Mouse (Mus musculus): ENCODE data around the gene Myo3a. TPM values are rescaled to one million over a fixed set of nuclear protein-coding genes. Genes with fewer than 3 reads are reported as not detected.
A peak's percentile ranks its signal among the peaks of the same experiment; 100 is the strongest.

Myo3a gene
- polyA plus RNA-seq, 1 experiment from 2014 or later, result not detected

- Histone ChIP-seq H3K4me3 (ENCODE audit: low read depth, low read length) (no peak overlapping the region), H3K27ac (ENCODE audit: low read depth, low read length) (no peak overlapping the region), H3K4me2 (no peak overlapping the region), H3K27me3 (replicated peaks; ENCODE audit: control insufficient read depth, insufficient read depth, low read length) (peaks cover 80% of the 10 kb centered on the region), H3K9me3 (ENCODE audit: control insufficient read depth, low read length) (no peaks in the 10 kb centered on the region), H3K4me1 (replicated peaks; ENCODE audit: control insufficient read depth, insufficient read depth, low read length) (no peaks in the 10 kb centered on the region; the same call in 1 of the 2 replicates), H3K9ac (ENCODE audit: low read depth, low read length) (no peak overlapping the region), H3K36me3 (ENCODE audit: control insufficient read depth, insufficient read depth, low read length) (no peaks in the 10 kb centered on the region)
- DNase-seq (ENCODE audit: low spot score) (no peak), ATAC-seq (replicated peaks; ENCODE audit: low FRiP score) (no peak)
- WGBS, result 8% methylated on average over 27 of the region's 27 CpGs
These were observed 397.1 kb downstream of the Myo3a start for GRCm38 (mm10) chr2:22624188-22624975.

- H3K9me3 ChIP-seq (ENCODE audit: control insufficient read depth, low read length), result no peaks in the 10 kb centered on the region
- WGBS, result 24% methylated on average over 16 of the region's 16 CpGs
- H3K27me3 ChIP-seq (replicated peaks; ENCODE audit: control insufficient read depth, insufficient read depth, low read length), result peaks cover 72% of the 10 kb centered on the region
- H3K36me3 ChIP-seq (ENCODE audit: control insufficient read depth, insufficient read depth, low read length), result no peaks in the 10 kb centered on the region
- no peaks in the 10 kb centered on the region; the same call in 1 of the 2 replicates for H3K4me1 ChIP-seq (replicated peaks; ENCODE audit: control insufficient read depth, insufficient read depth, low read length)
- H3K4me2 ChIP-seq, result no peak overlapping the region
- DNase-seq (ENCODE audit: low spot score) (no peak), ATAC-seq (replicated peaks; ENCODE audit: low FRiP score) (no peak)
- no peak overlapping the region for H3K27ac ChIP-seq (ENCODE audit: low read depth, low read length)
- no peak overlapping the region for H3K9ac ChIP-seq (ENCODE audit: low read depth, low read length)
- H3K4me3 ChIP-seq (ENCODE audit: low read depth, low read length), result no peak overlapping the region
These were observed 398.0 kb downstream of the Myo3a start for GRCm38 (mm10) chr2:22625096-22625960.

DNA sequence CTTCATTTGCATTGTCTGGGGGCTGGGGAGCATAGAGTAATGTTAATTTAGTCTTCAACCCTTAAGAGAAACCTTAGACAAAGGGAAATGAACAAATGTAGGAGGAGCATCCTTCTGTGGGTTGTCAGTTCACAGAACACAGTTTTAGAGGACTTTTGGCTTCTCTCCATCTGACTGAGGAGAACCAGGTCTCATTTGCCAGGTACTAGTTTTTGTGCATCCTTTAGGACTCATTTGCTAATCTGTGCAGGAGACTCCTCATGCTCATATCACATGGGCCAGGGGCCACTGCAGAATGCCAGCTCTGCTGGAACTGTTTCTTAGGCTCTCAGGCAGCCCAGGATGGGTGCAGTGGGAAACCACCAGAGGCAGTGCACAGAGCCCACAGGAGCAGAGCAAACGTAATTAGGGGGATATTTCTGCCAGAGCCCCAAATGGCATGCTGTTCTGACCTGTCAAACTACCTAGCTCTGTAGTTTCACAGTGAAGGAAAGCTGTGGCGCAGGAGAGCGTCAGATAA lies 399.9 kb downstream of the Myo3a start:
- no peak overlapping the region for H3K4me2 ChIP-seq
- H3K36me3 ChIP-seq (ENCODE audit: control insufficient read depth, insufficient read depth, low read length), result no peaks in the 10 kb centered on the region
- no peak overlapping the region for H3K9ac ChIP-seq (ENCODE audit: low read depth, low read length)
- ATAC-seq (replicated peaks; ENCODE audit: low FRiP score) (no peak), DNase-seq (ENCODE audit: low spot score) (no peak)
- H3K27ac ChIP-seq (ENCODE audit: low read depth, low read length), result no peak overlapping the region
- H3K9me3 ChIP-seq (ENCODE audit: control insufficient read depth, low read length), result no peaks in the 10 kb centered on the region
- peaks cover 53% of the 10 kb centered on the region for H3K27me3 ChIP-seq (replicated peaks; ENCODE audit: control insufficient read depth, insufficient read depth, low read length)
- H3K4me3 ChIP-seq (ENCODE audit: low read depth, low read length), result no peak overlapping the region
- no peaks in the 10 kb centered on the region; the same call in 1 of the 2 replicates for H3K4me1 ChIP-seq (replicated peaks; ENCODE audit: control insufficient read depth, insufficient read depth, low read length)
- 40% methylated on average over 3 of the region's 3 CpGs for WGBS

GRCm38 (mm10) chr2:22627819-22628432 lies 400.6 kb downstream of the Myo3a start:
- ATAC-seq (replicated peaks; ENCODE audit: low FRiP score) (peak; percentile 86), DNase-seq (ENCODE audit: low spot score) (no peak)
- WGBS, result 34% methylated on average over 5 of the region's 5 CpGs
- H3K4me3 ChIP-seq (ENCODE audit: low read depth, low read length), result no peak overlapping the region
- no peak overlapping the region for H3K27ac ChIP-seq (ENCODE audit: low read depth, low read length)
- no peak overlapping the region for H3K4me2 ChIP-seq
- H3K9me3 ChIP-seq (ENCODE audit: control insufficient read depth, low read length), result no peaks in the 10 kb centered on the region
- H3K36me3 ChIP-seq (ENCODE audit: control insufficient read depth, insufficient read depth, low read length), result no peaks in the 10 kb centered on the region
- peaks cover 46% of the 10 kb centered on the region for H3K27me3 ChIP-seq (replicated peaks; ENCODE audit: control insufficient read depth, insufficient read depth, low read length)
- no peaks in the 10 kb centered on the region; the same call in 1 of the 2 replicates for H3K4me1 ChIP-seq (replicated peaks; ENCODE audit: control insufficient read depth, insufficient read depth, low read length)
- no peak overlapping the region for H3K9ac ChIP-seq (ENCODE audit: low read depth, low read length)

DNA sequence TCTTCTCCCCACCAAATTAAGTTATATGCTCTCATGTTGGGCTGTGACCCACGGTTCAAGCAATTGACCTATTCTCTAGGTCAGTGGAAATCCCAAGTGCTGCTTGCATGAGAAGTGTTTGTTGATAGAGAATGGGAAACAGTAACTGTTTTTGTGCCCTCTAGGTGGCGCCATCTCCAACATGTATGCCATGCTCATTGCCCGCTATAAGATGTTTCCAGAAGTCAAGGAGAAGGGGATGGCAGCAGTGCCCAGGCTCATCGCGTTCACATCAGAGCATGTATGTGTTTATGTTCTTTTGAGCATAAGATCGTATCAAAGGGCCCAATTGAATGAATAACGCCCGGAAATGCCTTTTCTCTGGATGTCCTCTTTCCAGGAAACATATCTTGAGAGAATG lies 407.5 kb downstream of the Myo3a start:
- H3K27me3 ChIP-seq (replicated peaks; ENCODE audit: control insufficient read depth, insufficient read depth, low read length), result no peaks in the 10 kb centered on the region
- no peak overlapping the region for H3K4me2 ChIP-seq
- H3K4me1 ChIP-seq (replicated peaks; ENCODE audit: control insufficient read depth, insufficient read depth, low read length), result no peaks in the 10 kb centered on the region
- no peak overlapping the region for H3K9ac ChIP-seq (ENCODE audit: low read depth, low read length)
- no peak overlapping the region for H3K4me3 ChIP-seq (ENCODE audit: low read depth, low read length)
- WGBS, result 38% methylated on average over 8 of the region's 8 CpGs
- ATAC-seq (replicated peaks; ENCODE audit: low FRiP score) (no peak), DNase-seq (ENCODE audit: low spot score) (no peak)
- H3K27ac ChIP-seq (ENCODE audit: low read depth, low read length), result no peak overlapping the region
- H3K36me3 ChIP-seq (ENCODE audit: control insufficient read depth, insufficient read depth, low read length), result no peaks in the 10 kb centered on the region
- H3K9me3 ChIP-seq (ENCODE audit: control insufficient read depth, low read length), result no peaks in the 10 kb centered on the region

- H3K9me3 ChIP-seq (ENCODE audit: control insufficient read depth, low read length), result no peaks in the 10 kb centered on the region
- H3K4me2 ChIP-seq, result no peak overlapping the region
- no peak overlapping the region for H3K27ac ChIP-seq (ENCODE audit: low read depth, low read length)
- ATAC-seq (replicated peaks; ENCODE audit: low FRiP score) (no peak), DNase-seq (ENCODE audit: low spot score) (no peak)
- no peaks in the 10 kb centered on the region for H3K4me1 ChIP-seq (replicated peaks; ENCODE audit: control insufficient read depth, insufficient read depth, low read length)
- no peaks in the 10 kb centered on the region for H3K27me3 ChIP-seq (replicated peaks; ENCODE audit: control insufficient read depth, insufficient read depth, low read length)
- 57% methylated on average over 1 of the region's 1 CpGs for WGBS
- H3K36me3 ChIP-seq (ENCODE audit: control insufficient read depth, insufficient read depth, low read length), result no peaks in the 10 kb centered on the region
- H3K9ac ChIP-seq (ENCODE audit: low read depth, low read length), result no peak overlapping the region
- no peak overlapping the region for H3K4me3 ChIP-seq (ENCODE audit: low read depth, low read length)
These were observed 418.8 kb downstream of the Myo3a start for GRCm38 (mm10) chr2:22646134-22646533.

DNA sequence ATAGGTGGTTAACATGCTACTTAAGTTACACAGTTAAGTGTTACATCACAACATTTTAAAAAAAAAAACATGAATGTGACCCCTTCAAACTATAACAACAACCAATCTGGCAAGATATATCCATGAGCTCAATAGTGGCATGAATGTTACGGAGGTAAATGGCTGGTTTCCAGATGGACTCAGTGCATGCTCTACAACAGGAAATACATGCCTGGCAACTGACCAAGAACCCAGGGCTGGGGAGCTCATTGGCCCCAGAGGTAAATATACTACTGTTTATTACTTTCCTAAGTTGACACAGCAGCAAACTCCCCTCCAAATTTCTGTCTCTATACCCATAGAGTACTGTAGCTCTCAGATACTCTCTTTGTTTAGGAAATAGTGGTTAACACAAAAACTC lies 421.1 kb downstream of the Myo3a start:
- WGBS, result 73% methylated on average over 1 of the region's 1 CpGs
- no peaks in the 10 kb centered on the region for H3K27me3 ChIP-seq (replicated peaks; ENCODE audit: control insufficient read depth, insufficient read depth, low read length)
- no peak overlapping the region for H3K27ac ChIP-seq (ENCODE audit: low read depth, low read length)
- no peaks in the 10 kb centered on the region for H3K9me3 ChIP-seq (ENCODE audit: control insufficient read depth, low read length)
- H3K9ac ChIP-seq (ENCODE audit: low read depth, low read length), result no peak overlapping the region
- no peaks in the 10 kb centered on the region for H3K4me1 ChIP-seq (replicated peaks; ENCODE audit: control insufficient read depth, insufficient read depth, low read length)
- no peak for ATAC-seq (replicated peaks; ENCODE audit: low FRiP score)
- DNase-seq (ENCODE audit: low spot score), result no peak
- no peak overlapping the region for H3K4me3 ChIP-seq (ENCODE audit: low read depth, low read length)
- no peaks in the 10 kb centered on the region for H3K36me3 ChIP-seq (ENCODE audit: control insufficient read depth, insufficient read depth, low read length)
- no peak overlapping the region for H3K4me2 ChIP-seq

DNA sequence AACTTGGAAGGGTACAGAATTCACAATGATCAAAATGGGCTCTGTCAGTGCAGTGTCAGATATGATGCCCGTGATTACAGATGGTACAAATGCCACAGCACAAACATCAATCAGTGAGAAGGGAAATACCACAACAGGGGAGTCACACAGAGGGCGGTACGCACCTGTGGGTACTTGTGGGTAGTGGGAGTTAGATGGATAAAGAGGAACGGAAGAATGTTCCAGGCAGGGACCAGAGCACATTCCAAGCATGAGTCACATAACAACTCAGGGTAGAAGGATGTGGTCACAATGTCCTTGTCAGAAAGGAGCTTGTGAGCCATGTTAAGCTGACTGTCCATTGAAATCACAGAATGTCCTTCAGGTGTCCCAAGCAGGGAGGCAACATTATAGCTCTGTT lies 424.5 kb downstream of the Myo3a start:
- Histone ChIP-seq H3K27me3 (replicated peaks; ENCODE audit: control insufficient read depth, insufficient read depth, low read length) (no peaks in the 10 kb centered on the region), H3K4me1 (replicated peaks; ENCODE audit: control insufficient read depth, insufficient read depth, low read length) (no peaks in the 10 kb centered on the region), H3K9ac (ENCODE audit: low read depth, low read length) (no peak overlapping the region), H3K4me3 (ENCODE audit: low read depth, low read length) (no peak overlapping the region), H3K4me2 (no peak overlapping the region), H3K27ac (ENCODE audit: low read depth, low read length) (no peak overlapping the region), H3K36me3 (ENCODE audit: control insufficient read depth, insufficient read depth, low read length) (no peaks in the 10 kb centered on the region), H3K9me3 (ENCODE audit: control insufficient read depth, low read length) (no peaks in the 10 kb centered on the region)
- ATAC-seq (replicated peaks; ENCODE audit: low FRiP score) (no peak), DNase-seq (ENCODE audit: low spot score) (no peak)
- 73% methylated on average over 4 of the region's 4 CpGs for WGBS

Data from liver, embryonic 11.5 days (tissue).